Mouse (Mus musculus): ENCODE measurements at regions not wholly inside any gene's neighbourhood (a gene's known extent, or its start where the extent isn't known, plus 50 kb on each side); places are given as distances from the start of the nearest gene placed in this dataset.

GRCm38 (mm10) chr5:101236163-101236693 lies 390.7 kb downstream of the Gpat3 start:
- no peak for TF ChIP-seq POLR2AphosphoS2 (IDR thresholded peaks at IDR 0.05; ENCODE audit: low read depth, low read length)
- TF ChIP-seq CTCF (conservative IDR thresholded peaks at IDR 0.05 in 1 of 2, IDR thresholded peaks at IDR 0.05 in 1 of 2; ENCODE audit: low read depth in 2 of 2, low read length in 2 of 2) = no peak
- TF ChIP-seq PAX5 (IDR thresholded peaks at IDR 0.05; ENCODE audit: low read length) = no peak
- no peak for TF ChIP-seq POLR2A (IDR thresholded peaks at IDR 0.05; ENCODE audit: low read depth, low read length)
- no peak for TF ChIP-seq TCF12 (IDR thresholded peaks at IDR 0.05; ENCODE audit: low read depth, low read length)
- no peak for TF ChIP-seq USF2 (conservative IDR thresholded peaks at IDR 0.05; ENCODE audit: low read depth, low read length)
- no peak for TF ChIP-seq CHD2 (IDR thresholded peaks at IDR 0.05; ENCODE audit: low read length)
- TF ChIP-seq ZMIZ1 (IDR thresholded peaks at IDR 0.05; ENCODE audit: low read depth, low read length) = no peak
- TF ChIP-seq MYC (IDR thresholded peaks at IDR 0.05; ENCODE audit: low read depth, low read length) = no peak
- TF ChIP-seq E2F4 (IDR thresholded peaks at IDR 0.05; ENCODE audit: insufficient replicate concordance, low read depth, low read length) = no peak
- no peak for TF ChIP-seq CHD1 (IDR thresholded peaks at IDR 0.05; ENCODE audit: low read depth, low read length)
- TF ChIP-seq ZC3H11A (IDR thresholded peaks at IDR 0.05; ENCODE audit: low read depth, low read length) = no peak
- TF ChIP-seq RCOR1 (conservative IDR thresholded peaks at IDR 0.05; ENCODE audit: low read depth, low read length) = no peak

Measured in CH12.LX (cell line).